Mouse (Mus musculus): Measurements from ENCODE around the gene Fam131b. TPM values are rescaled to one million over a fixed set of nuclear protein-coding genes. Genes with fewer than 3 reads are reported as not detected.

Gene Fam131b
- polyA plus RNA-seq, 1 experiment, result 0.63 TPM

DNA sequence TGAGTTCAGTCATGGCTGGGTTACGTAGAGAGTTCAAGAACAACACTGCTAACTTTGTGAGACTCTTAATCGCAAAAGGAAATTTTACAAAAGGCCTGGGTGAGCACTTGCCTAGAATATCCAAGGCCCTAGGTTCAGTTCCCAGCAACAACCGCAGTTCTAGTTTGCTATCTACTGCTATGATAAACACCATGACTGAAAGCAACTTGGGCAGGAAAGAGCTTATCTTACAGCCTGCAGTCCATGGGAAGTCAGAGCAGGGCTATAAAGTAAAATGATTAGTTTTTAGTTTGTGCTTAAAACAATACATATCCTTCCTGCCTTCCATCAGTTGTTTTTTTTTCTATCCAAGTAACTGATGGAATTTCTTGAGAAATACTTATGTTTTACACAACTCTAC is 2.1 kb upstream of the Fam131b start:
- Histone ChIP-seq H3K27me3 (ENCODE audit: control insufficient read depth, insufficient read depth, low read length, poor library complexity, severe bottlenecking) (peaks cover 6% of the 10 kb centered on the region; the same call in 1 of the 2 replicates), H3K9ac (ENCODE audit: low read depth, poor library complexity, severe bottlenecking) (no peak overlapping the region), H3K4me3 (ENCODE audit: low read depth, low read length) (no peak overlapping the region), H3K27ac (ENCODE audit: insufficient read depth, low read length) (no peak overlapping the region), H3K4me1 (ENCODE audit: control insufficient read depth, insufficient read depth, low read length) (no peaks in the 10 kb centered on the region), H3K9me3 (replicated peaks; ENCODE audit: control insufficient read depth, insufficient read depth, low read length, poor library complexity, severe bottlenecking) (no peaks in the 10 kb centered on the region), H3K36me3 (ENCODE audit: control insufficient read depth, insufficient read depth, low read length, poor library complexity, severe bottlenecking) (no peaks in the 10 kb centered on the region)
- no peak for TF ChIP-seq CTCF (IDR thresholded peaks at IDR 0.05; ENCODE audit: low read depth, low read length)
- TF ChIP-seq EP300 (IDR thresholded peaks at IDR 0.05; ENCODE audit: insufficient read depth, low read depth, low read length), result no peak
- no peak for TF ChIP-seq POLR2A (IDR thresholded peaks at IDR 0.05; ENCODE audit: insufficient read depth, low read length)

DNA sequence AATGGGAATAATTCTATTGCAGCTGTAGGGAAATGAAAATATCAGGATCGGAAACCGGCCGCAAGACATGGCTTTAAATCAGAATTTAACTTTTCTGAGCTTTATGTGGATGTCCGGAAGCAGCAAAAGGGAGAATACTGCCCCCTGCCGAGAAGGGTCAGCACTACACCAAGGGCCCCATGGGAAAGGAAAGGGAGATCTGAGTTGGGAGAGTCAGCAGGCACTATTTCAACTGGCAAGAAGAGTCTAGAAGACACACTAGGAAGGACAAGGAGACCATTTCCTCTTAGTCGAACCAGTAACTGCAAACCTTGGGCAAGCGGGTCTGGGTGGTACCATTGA is 796 bp upstream of the Fam131b start:
- peak overlapping the region; percentile 89 for H3K4me3 ChIP-seq (ENCODE audit: low read depth, low read length)
- peaks cover 6% of the 10 kb centered on the region; the same call in 1 of the 2 replicates for H3K27me3 ChIP-seq (ENCODE audit: control insufficient read depth, insufficient read depth, low read length, poor library complexity, severe bottlenecking)
- no peaks in the 10 kb centered on the region for H3K36me3 ChIP-seq (ENCODE audit: control insufficient read depth, insufficient read depth, low read length, poor library complexity, severe bottlenecking)
- H3K9me3 ChIP-seq (replicated peaks; ENCODE audit: control insufficient read depth, insufficient read depth, low read length, poor library complexity, severe bottlenecking), result no peaks in the 10 kb centered on the region
- H3K27ac ChIP-seq (ENCODE audit: insufficient read depth, low read length), result no peak overlapping the region
- no peak overlapping the region for H3K9ac ChIP-seq (ENCODE audit: low read depth, poor library complexity, severe bottlenecking)
- H3K4me1 ChIP-seq (ENCODE audit: control insufficient read depth, insufficient read depth, low read length), result no peaks in the 10 kb centered on the region
- TF ChIP-seq POLR2A (IDR thresholded peaks at IDR 0.05; ENCODE audit: insufficient read depth, low read length) (no peak), CTCF (IDR thresholded peaks at IDR 0.05; ENCODE audit: low read depth, low read length) (peak; percentile 72)

DNA sequence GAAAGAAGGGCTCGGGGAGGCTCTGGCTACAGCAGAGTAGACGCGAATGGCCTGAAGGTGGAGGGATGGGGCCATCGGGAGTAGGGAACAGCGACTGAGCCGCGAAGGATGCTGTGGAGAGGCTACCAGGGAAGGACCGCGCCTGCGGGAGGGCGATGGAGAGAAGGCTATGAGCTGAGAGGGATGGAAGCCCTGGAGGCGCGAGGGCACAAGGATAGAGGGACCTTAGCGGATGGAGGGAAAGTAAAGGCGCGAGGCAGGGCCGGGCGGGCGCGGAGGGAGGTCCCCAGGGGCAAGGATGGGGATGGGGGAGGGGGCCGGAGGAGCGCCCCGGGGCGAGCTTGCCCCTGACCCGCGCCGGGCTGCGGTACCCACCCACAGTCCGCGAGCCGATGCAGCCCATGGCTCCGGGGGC is 369 bp downstream of the Fam131b start:
- H3K9ac ChIP-seq (ENCODE audit: low read depth, poor library complexity, severe bottlenecking), result peak overlapping the region; percentile 26
- peaks cover 6% of the 10 kb centered on the region; the same call in 1 of the 2 replicates for H3K27me3 ChIP-seq (ENCODE audit: control insufficient read depth, insufficient read depth, low read length, poor library complexity, severe bottlenecking)
- no peak for TF ChIP-seq CTCF (IDR thresholded peaks at IDR 0.05; ENCODE audit: low read depth, low read length)
- no peak for TF ChIP-seq EP300 (IDR thresholded peaks at IDR 0.05; ENCODE audit: insufficient read depth, low read depth, low read length)
- TF ChIP-seq POLR2A (IDR thresholded peaks at IDR 0.05; ENCODE audit: insufficient read depth, low read length), result no peak
- peak overlapping the region; percentile 89 for H3K4me3 ChIP-seq (ENCODE audit: low read depth, low read length)
- no peaks in the 10 kb centered on the region for H3K36me3 ChIP-seq (ENCODE audit: control insufficient read depth, insufficient read depth, low read length, poor library complexity, severe bottlenecking)
- H3K4me1 ChIP-seq (ENCODE audit: control insufficient read depth, insufficient read depth, low read length), result no peaks in the 10 kb centered on the region
- no peak overlapping the region for H3K27ac ChIP-seq (ENCODE audit: insufficient read depth, low read length)
- no peaks in the 10 kb centered on the region for H3K9me3 ChIP-seq (replicated peaks; ENCODE audit: control insufficient read depth, insufficient read depth, low read length, poor library complexity, severe bottlenecking)

DNA sequence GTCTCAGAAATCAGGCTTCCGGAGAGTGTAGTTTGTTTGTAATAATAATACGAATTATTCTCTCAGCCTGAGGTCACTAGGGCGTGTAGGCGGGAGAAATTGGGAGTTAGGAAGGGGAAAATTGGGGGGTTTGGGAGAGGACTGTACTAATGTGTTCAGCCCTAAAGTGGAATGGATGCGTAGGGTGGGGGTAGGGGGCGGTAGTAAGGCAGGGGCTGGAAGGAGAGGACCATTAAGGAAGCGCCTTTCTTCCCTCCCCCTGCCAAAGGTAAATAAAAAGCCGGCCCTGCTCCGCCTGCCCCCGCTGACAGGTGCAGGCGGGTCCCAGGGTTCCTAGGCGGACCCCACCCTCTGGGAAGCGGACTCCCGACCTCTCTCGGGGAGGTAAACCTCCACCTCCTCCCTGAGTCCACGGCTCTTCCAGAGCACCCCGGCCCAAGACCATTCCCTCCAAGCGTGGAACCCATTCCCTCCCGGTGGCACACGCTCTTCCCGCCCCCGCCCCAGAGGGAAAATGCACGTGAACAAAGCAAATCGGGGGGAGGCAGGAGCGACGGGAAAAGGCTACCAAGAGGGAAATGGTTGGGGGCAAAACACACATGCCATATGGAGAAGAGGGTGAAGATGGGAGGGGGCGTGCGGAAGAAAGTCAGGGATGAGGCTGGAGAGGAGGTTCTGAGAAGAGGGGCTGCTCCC is 924 bp downstream of the Fam131b start:
- peak overlapping the region; percentile 89 for H3K4me3 ChIP-seq (ENCODE audit: low read depth, low read length)

GRCm38 (mm10) chr6:42318293-42318692 is 6.2 kb downstream of the Fam131b start:
- Histone ChIP-seq H3K27me3 (ENCODE audit: control insufficient read depth, insufficient read depth, low read length, poor library complexity, severe bottlenecking) (0 out of 2 replicates have a peak, but pooled peaks cover 4% of the 10 kb centered on the region), H3K9ac (ENCODE audit: low read depth, poor library complexity, severe bottlenecking) (no peak overlapping the region)
- TF ChIP-seq POLR2A (IDR thresholded peaks at IDR 0.05; ENCODE audit: insufficient read depth, low read length), result no peak
- TF ChIP-seq CTCF (IDR thresholded peaks at IDR 0.05; ENCODE audit: low read depth, low read length), result no peak
- TF ChIP-seq EP300 (IDR thresholded peaks at IDR 0.05; ENCODE audit: insufficient read depth, low read depth, low read length), result no peak

More for the DNA sequence above, 924 bp downstream of the Fam131b start:
- Histone ChIP-seq H3K27ac (ENCODE audit: insufficient read depth, low read length) (no peak overlapping the region), H3K36me3 (ENCODE audit: control insufficient read depth, insufficient read depth, low read length, poor library complexity, severe bottlenecking) (no peaks in the 10 kb centered on the region), H3K27me3 (ENCODE audit: control insufficient read depth, insufficient read depth, low read length, poor library complexity, severe bottlenecking) (peaks cover 6% of the 10 kb centered on the region; the same call in 1 of the 2 replicates), H3K4me1 (ENCODE audit: control insufficient read depth, insufficient read depth, low read length) (no peaks in the 10 kb centered on the region), H3K9me3 (replicated peaks; ENCODE audit: control insufficient read depth, insufficient read depth, low read length, poor library complexity, severe bottlenecking) (no peaks in the 10 kb centered on the region), H3K9ac (ENCODE audit: low read depth, poor library complexity, severe bottlenecking) (0 out of 2 replicates have a peak overlapping the region, but pooled peaks have one; percentile 26)
- TF ChIP-seq CTCF (IDR thresholded peaks at IDR 0.05; ENCODE audit: low read depth, low read length) (no peak), POLR2A (IDR thresholded peaks at IDR 0.05; ENCODE audit: insufficient read depth, low read length) (no peak), EP300 (IDR thresholded peaks at IDR 0.05; ENCODE audit: insufficient read depth, low read depth, low read length) (no peak)

DNA sequence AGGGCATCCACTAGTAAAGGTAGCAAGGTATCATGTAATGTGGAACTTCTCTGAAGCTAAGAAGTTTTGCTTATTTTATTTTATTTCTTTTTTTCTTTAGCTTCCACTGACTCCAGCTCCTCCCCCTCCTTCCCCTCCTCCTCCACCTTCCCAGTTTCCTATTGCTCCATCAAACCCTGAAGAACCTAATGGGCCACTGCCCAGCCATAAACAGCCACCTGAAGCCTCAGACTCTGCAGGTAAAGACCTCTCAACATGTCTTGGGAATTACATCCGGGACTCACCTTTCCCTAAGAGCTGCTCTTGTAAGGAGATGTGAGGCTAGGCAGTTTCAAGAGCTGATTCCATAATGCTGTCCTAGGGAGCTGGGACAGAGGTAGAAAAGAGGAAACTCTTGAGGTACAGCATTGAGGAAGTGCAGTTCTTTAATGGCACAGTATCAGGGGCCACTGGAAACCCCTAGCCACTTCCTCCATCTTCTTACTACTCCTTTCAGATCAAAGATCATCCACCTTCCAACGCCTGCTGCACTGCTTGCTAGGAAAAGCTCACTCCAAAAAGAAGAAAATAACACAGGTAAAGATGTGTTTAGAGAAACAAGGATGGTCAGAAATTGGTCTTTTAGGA is 13.9 kb downstream of the Fam131b start:
- H3K36me3 ChIP-seq (ENCODE audit: control insufficient read depth, insufficient read depth, low read length, poor library complexity, severe bottlenecking), result peaks cover 3% of the 10 kb centered on the region; the same call in 1 of the 2 replicates

More at GRCm38 (mm10) chr6:42318293-42318692, 6.2 kb downstream of the Fam131b start:
- no peaks in the 10 kb centered on the region for H3K9me3 ChIP-seq (replicated peaks; ENCODE audit: control insufficient read depth, insufficient read depth, low read length, poor library complexity, severe bottlenecking)
- H3K27ac ChIP-seq (ENCODE audit: insufficient read depth, low read length), result no peak overlapping the region
- no peaks in the 10 kb centered on the region for H3K4me1 ChIP-seq (ENCODE audit: control insufficient read depth, insufficient read depth, low read length)
- no peaks in the 10 kb centered on the region for H3K36me3 ChIP-seq (ENCODE audit: control insufficient read depth, insufficient read depth, low read length, poor library complexity, severe bottlenecking)
- no peak overlapping the region for H3K4me3 ChIP-seq (ENCODE audit: low read depth, low read length)

More for the DNA sequence above, 13.9 kb downstream of the Fam131b start:
- no peak for TF ChIP-seq POLR2A (IDR thresholded peaks at IDR 0.05; ENCODE audit: insufficient read depth, low read length)
- Histone ChIP-seq H3K4me1 (ENCODE audit: control insufficient read depth, insufficient read depth, low read length) (no peaks in the 10 kb centered on the region), H3K9me3 (replicated peaks; ENCODE audit: control insufficient read depth, insufficient read depth, low read length, poor library complexity, severe bottlenecking) (no peaks in the 10 kb centered on the region), H3K9ac (ENCODE audit: low read depth, poor library complexity, severe bottlenecking) (no peak overlapping the region), H3K27me3 (ENCODE audit: control insufficient read depth, insufficient read depth, low read length, poor library complexity, severe bottlenecking) (no peaks in the 10 kb centered on the region), H3K27ac (ENCODE audit: insufficient read depth, low read length) (no peak overlapping the region), H3K4me3 (ENCODE audit: low read depth, low read length) (no peak overlapping the region)
